Mouse (Mus musculus) heart, embryonic 14.5 days (tissue): Measurements from ENCODE around the gene Gm11011. TPM values are rescaled to one million over a fixed set of nuclear protein-coding genes. Genes with fewer than 3 reads are reported as not detected.

Experiments
- ATAC-seq: fragments of 200-750 bp; cut with Nextera tagmentation; 2 replicates; pipeline ENCODE4 v1.8.0; 2017; ENCODE audit warnings: low read depth, moderate TSS enrichment; ENCODE audit not compliant: insufficient number of reproducible peaks, insufficient read depth, low FRiP score
- H3K27ac ChIP-seq, 2 experiments: fragments of 200-500 bp in 1 of 2; fragments of 300-500 bp in 1 of 2; sonication (generic) in 1 of 2; replicated peaks in 1 of 2; 2 replicates each; pipeline ENCODE4 v1.5.1; 2012 to 2014; ENCODE audit warnings: low read depth in 2 of 2, low read length in 2 of 2, control low read depth in 1 of 2, mild to moderate bottlenecking in 1 of 2, mixed read lengths in 1 of 2; ENCODE audit not compliant: control insufficient read depth in 1 of 2, insufficient read depth in 1 of 2
- H3K27me3 ChIP-seq: fragments of 300-500 bp; sonication (generic); 2 replicates; pipeline ENCODE4 v1.6.1; 2014; ENCODE audit warnings: mild to moderate bottlenecking, low read length, control low read depth; ENCODE audit not compliant: control insufficient read depth, insufficient read depth
- H3K36me3 ChIP-seq: fragments of 300-500 bp; sonication (generic); 2 replicates; pipeline ENCODE4 v1.6.1; 2014; ENCODE audit warnings: mild to moderate bottlenecking, control low read depth, low read length, mixed read lengths; ENCODE audit not compliant: control insufficient read depth, insufficient read depth
- H3K4me1 ChIP-seq, 2 experiments: fragments of 200-500 bp in 1 of 2; fragments of 300-500 bp in 1 of 2; sonication (generic) in 1 of 2; 2 replicates each; pipeline ENCODE4 v1.6.1; 2012 to 2014; ENCODE audit warnings: low read length in 2 of 2, control low read depth in 1 of 2, mixed read lengths in 1 of 2; ENCODE audit not compliant: control insufficient read depth in 2 of 2, insufficient read depth in 2 of 2
- H3K4me2 ChIP-seq: fragments of 300-500 bp; sonication (generic); 2 replicates; pipeline ENCODE4 v1.6.1; 2014; ENCODE audit warnings: mild to moderate bottlenecking, low read length
- H3K4me3 ChIP-seq, 2 experiments: fragments of 200-500 bp in 1 of 2; fragments of 300-500 bp in 1 of 2; sonication (generic) in 1 of 2; 2 replicates each; pipeline ENCODE4 v1.5.1; 2012 to 2014; ENCODE audit warnings: low read length in 2 of 2, mild to moderate bottlenecking in 2 of 2, control low read depth in 1 of 2, low read depth in 1 of 2, moderate library complexity in 1 of 2; ENCODE audit not compliant: control insufficient read depth in 1 of 2, insufficient read depth in 1 of 2
- H3K9ac ChIP-seq: fragments of 300-500 bp; sonication (generic); 2 replicates; pipeline ENCODE4 v1.6.1; 2014; ENCODE audit warnings: mild to moderate bottlenecking, low read length
- H3K9me3 ChIP-seq: fragments of 300-500 bp; sonication (generic); 2 replicates; pipeline ENCODE4 v1.6.1; 2016; ENCODE audit warnings: low read length, control low read depth; ENCODE audit not compliant: control insufficient read depth
- WGBS: fragments of 180-500 bp; shearing (Covaris S2); extraction: QIAGEN DNeasy Blood & Tissue Kit; methylation state at CpG from one replicate; pipeline ENCODE4 v1.1.7; 2014; 5-methylcytosine and 5-hydroxymethylcytosine counted together
- polyA plus RNA-seq: library from polyadenylated mRNA; unstranded; fragments of >200 nt; fragmentation: Nextera tagmentation; extraction: Ambion mirVana; gene quantifications from 2 replicates; pipeline ENCODE4 v1.2.1, GENCODE M21; 2014

Gene Gm11011
- polyA plus RNA-seq, 1 experiment from 2014 or later = not detected

DNA sequence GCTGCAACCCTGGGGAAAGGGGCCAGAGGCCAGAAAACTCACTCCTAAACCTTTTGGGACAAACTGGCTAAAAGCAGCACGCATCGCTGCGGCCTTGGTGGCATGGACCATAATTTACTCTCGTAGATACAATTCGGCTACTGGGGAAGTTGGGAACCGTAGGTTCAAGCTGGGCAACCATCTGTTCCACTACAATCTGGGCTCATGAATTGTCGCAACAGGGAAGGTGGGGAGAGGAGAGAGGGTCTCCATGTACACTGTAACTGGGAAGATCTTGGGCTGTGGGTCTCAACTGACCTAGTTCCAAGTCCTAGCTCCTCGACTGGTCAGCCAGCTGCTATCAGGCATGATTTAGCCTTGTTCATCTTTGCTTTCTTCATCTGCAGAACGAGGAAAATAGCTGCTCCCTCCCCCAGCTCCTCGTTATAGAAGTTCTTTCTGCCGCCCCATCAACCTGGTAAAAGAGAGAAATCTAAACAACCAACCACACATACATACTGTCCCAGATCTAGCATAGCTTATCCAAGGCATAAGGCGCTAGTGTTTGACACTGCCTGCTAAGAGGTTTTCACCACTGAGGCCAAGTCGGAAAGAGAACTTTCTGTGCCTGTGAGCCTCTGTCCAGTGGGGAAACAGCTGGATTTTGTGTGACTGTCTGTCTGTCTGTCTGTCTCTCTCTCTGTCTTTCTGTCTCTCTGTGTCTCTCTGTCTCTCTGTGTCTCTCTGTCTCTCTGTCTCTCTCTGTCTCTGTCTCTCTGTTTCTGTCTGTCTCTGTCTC lies 19.5 kb upstream of the Gm11011 start:
- no peak for ATAC-seq
- Histone ChIP-seq H3K27me3 (no peaks in the 10 kb centered on the region), H3K4me1 (peaks cover 2 to 3% of the 10 kb centered on the region in 2 experiments; a peak in 1 of 4 replicates), H3K27ac (no peak overlapping the region), H3K4me3 (no peak overlapping the region), H3K9ac (no peak overlapping the region), H3K9me3 (no peaks in the 10 kb centered on the region), H3K36me3 (no peaks in the 10 kb centered on the region), H3K4me2 (no peak overlapping the region)
- WGBS = 71% methylated on average over 13 of the region's 13 CpGs

DNA sequence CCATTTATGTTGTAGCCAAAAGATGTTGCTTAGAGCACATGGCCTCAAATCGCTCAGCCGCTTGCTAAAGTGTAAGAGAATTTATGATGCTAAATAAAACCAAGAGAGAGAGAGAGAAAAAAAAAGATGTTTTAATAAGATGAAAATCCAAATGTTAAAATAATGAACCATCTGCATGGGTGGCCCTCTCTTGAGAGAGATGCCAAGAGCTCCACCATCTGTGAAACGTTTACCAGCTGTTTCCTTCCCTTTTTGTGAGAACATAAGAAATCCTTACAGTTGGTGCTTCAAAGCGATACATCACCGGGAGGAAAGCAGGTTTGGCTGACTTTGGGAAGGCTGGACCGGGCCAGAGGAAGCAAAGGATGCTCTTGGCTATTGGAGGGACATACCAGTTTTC lies 12.6 kb upstream of the Gm11011 start:
- ATAC-seq = no peak
- H3K4me1 ChIP-seq = no peaks in the 10 kb centered on the region
- H3K36me3 ChIP-seq = no peaks in the 10 kb centered on the region
- H3K27ac ChIP-seq = no peak overlapping the region
- H3K27me3 ChIP-seq = no peaks in the 10 kb centered on the region
- H3K9me3 ChIP-seq = no peaks in the 10 kb centered on the region
- no peak overlapping the region for H3K9ac ChIP-seq
- H3K4me3 ChIP-seq = no peak overlapping the region
- H3K4me2 ChIP-seq = no peak overlapping the region
- 76% methylated on average over 6 of the region's 6 CpGs for WGBS

DNA sequence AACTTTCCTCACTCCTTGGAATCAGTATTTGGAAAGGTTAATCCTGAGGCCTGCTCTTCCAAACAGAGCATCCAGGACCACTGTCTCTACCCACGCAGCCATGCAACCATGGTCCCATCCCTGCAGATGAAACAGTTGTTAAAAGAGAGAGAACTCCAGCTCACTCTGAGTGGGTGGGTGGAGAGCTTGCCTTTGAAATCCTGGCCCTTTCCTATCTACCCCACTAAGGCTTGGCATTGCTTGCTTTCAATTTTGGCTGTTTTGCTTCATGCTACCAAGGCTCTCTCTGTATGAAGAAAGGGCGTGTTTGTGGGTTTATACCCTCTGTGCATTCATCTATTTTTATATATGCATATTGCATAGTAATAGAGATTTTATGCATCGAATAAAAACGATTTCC lies 12.0 kb upstream of the Gm11011 start:
- ATAC-seq = no peak
- Histone ChIP-seq H3K27me3 (no peaks in the 10 kb centered on the region), H3K9me3 (no peaks in the 10 kb centered on the region), H3K4me1 (no peaks in the 10 kb centered on the region), H3K4me3 (no peak overlapping the region), H3K4me2 (no peak overlapping the region), H3K27ac (no peak overlapping the region), H3K9ac (no peak overlapping the region), H3K36me3 (no peaks in the 10 kb centered on the region)
- 80% methylated on average over 4 of the region's 4 CpGs for WGBS

DNA sequence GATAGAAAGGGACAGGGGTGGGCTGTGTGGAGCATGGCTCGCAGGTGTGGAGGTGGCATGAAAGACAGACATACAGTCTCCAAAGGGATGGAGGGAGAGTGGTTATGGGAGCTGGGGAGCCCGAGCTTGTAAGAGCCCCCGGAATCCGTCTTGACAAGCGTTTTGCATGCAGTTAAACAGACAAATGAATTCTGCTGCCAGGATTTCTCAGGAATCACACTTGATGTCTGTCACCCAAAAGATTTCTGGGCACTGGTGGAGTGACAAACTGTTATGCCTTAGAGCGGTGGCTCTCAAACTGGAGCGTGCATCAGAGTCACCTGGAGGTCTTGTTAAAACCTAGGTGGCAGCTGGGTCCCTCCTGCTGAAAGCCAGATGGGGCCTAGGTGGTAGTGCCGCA lies 10.4 kb upstream of the Gm11011 start:
- Histone ChIP-seq H3K4me2 (no peak overlapping the region), H3K4me1 (no peaks in the 10 kb centered on the region), H3K4me3 (no peak overlapping the region), H3K9ac (no peak overlapping the region), H3K9me3 (no peaks in the 10 kb centered on the region), H3K27ac (no peak overlapping the region), H3K36me3 (no peaks in the 10 kb centered on the region), H3K27me3 (no peaks in the 10 kb centered on the region)
- ATAC-seq = no peak
- WGBS = 80% methylated on average over 8 of the region's 8 CpGs

DNA sequence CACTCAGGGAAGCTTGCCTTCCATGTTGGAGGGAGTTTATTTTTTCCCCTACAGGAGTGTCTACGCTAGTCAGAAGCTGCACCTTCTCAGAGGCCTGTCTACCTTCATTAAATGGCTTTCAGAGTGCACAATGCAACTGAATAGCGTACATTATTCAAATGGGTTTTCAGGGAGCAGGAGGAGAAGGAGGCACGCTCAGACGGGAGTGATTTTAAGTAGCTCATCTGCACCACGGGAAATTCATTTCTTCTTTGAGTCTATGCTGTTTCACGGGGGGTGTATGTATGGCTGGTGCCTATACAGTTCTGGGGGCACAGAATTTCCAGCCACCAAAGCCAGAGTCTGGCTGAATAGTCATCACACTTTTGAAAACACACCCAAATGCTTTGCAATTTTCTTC lies 9.8 kb upstream of the Gm11011 start:
- Histone ChIP-seq H3K9me3 (no peaks in the 10 kb centered on the region), H3K27ac (no peak overlapping the region), H3K4me2 (no peak overlapping the region), H3K36me3 (no peaks in the 10 kb centered on the region), H3K9ac (no peak overlapping the region), H3K4me1 (no peaks in the 10 kb centered on the region), H3K4me3 (no peak overlapping the region), H3K27me3 (no peaks in the 10 kb centered on the region)
- ATAC-seq = no peak
- WGBS = 84% methylated on average over 6 of the region's 6 CpGs

DNA sequence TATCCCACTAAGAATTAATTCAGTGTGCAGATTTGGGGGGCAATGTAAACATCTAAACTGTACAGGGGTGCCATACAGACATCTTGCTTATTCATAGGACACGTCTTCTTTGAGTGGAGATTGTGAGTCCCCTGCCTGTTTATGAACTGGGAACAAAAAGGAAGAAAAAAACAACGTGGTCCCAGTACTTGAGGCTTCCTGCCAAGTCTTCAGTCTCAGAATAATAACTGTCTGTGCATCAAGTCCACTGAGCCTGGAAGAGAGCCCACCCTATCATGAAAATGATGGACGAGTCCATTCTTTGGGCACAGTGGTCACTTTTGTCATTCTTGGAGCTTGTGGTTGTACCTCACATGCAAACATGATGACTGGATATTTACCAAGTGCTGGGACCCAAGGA lies 6.2 kb upstream of the Gm11011 start:
- H3K27me3 ChIP-seq = no peaks in the 10 kb centered on the region
- H3K36me3 ChIP-seq = no peaks in the 10 kb centered on the region
- no peaks in the 10 kb centered on the region for H3K4me1 ChIP-seq
- no peak for ATAC-seq
- no peak overlapping the region for H3K4me2 ChIP-seq
- WGBS = 53% methylated on average over 3 of the region's 3 CpGs
- no peak overlapping the region for H3K4me3 ChIP-seq
- no peaks in the 10 kb centered on the region for H3K9me3 ChIP-seq
- H3K27ac ChIP-seq = no peak overlapping the region
- no peak overlapping the region for H3K9ac ChIP-seq

DNA sequence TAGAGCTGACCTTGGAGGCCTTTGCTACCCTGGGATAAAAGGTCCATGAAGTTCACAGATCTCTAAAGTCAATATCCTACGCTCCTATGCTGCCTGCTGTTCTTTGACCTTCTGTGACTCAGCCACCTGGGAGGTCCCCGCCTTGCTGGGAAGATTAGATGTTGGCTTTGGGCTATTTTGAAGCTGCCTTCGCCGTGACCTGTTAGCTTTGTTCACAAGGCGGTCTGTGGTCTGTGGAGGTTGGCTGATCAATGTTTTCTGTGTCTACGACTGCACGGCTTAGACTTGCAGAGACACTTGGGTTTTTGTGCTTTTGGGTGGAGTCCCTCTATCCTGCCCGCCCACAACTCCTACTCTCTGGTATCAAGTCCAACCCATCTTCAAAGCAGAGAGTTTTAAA lies 2.9 kb upstream of the Gm11011 start:
- Histone ChIP-seq H3K4me2 (no peak overlapping the region), H3K9ac (no peak overlapping the region)

DNA sequence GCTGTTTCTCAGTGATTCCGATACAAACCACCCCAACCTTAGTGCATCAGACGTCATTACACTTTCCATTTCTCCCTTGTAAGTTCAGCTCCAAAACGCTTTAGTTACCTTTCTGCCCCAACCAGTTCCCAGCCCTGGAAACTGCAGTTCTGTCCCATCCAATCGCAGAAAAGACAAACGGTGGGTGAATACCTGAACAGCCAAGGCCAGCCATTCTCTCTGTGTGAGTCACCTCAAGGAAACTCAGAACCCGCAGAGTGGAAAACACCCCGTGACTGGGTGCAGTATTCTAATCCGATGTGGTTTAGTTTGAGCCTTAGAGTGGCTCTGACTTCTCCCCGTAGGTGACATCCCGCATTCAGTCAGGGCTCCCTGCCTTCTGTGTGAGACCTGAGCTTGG lies 2.2 kb upstream of the Gm11011 start:
- 85% methylated on average over 10 of the region's 10 CpGs for WGBS
- ATAC-seq = no peak

More for the DNA sequence above, 2.9 kb upstream of the Gm11011 start:
- Histone ChIP-seq H3K36me3 (no peaks in the 10 kb centered on the region), H3K4me3 (no peak overlapping the region), H3K9me3 (no peaks in the 10 kb centered on the region), H3K4me1 (no peaks in the 10 kb centered on the region), H3K27ac (no peak overlapping the region), H3K27me3 (no peaks in the 10 kb centered on the region)
- no peak for ATAC-seq
- WGBS = 66% methylated on average over 8 of the region's 8 CpGs

More for the DNA sequence above, 2.2 kb upstream of the Gm11011 start:
- H3K4me2 ChIP-seq = no peak overlapping the region
- H3K27ac ChIP-seq = no peak overlapping the region
- no peaks in the 10 kb centered on the region for H3K36me3 ChIP-seq
- no peaks in the 10 kb centered on the region for H3K4me1 ChIP-seq
- H3K27me3 ChIP-seq = no peaks in the 10 kb centered on the region
- no peaks in the 10 kb centered on the region for H3K9me3 ChIP-seq
- H3K4me3 ChIP-seq = no peak overlapping the region
- no peak overlapping the region for H3K9ac ChIP-seq
